Comparison of ENCODE assay signal across 8 mouse cellular contexts in genomic region chr3:106684830-106685229, GRCm38 (mm10). TPM values are rescaled to one million over a fixed set of nuclear protein-coding genes. Genes with fewer than 3 reads are reported as not detected.
DNase-seq lines count a peak whose midpoint lies in the region; ATAC-seq lines count a peak whose summit lies in the region.

Gene Lrif1, plus strand, starts transcription at chr3:106684987.

- no peaks in the 10 kb centered on the region for H3K36me3 ChIP-seq in megakaryocyte, embryonic 14.5 days (replicated peaks; ENCODE audit: low read length)

- 0 out of 2 replicates have a peak, but pooled peaks cover 6% of the 10 kb centered on the region for H3K9me3 ChIP-seq in megakaryocyte, embryonic 14.5 days

- ATAC-seq in inflammation-experienced regulatory T-cells, adult 6 months = peak; percentile 100

- DNase-seq in adipocyte (ENCODE audit: low spot score) = peak; percentile 77
- DNase-seq in embryo, embryonic 10.5 days (ENCODE audit: low spot score) = peak; percentile 91
- DNase-seq in gastrocnemius, postnatal 10 days = peak; percentile 7
- DNase-seq in left cerebral cortex, adult 9 months (ENCODE audit: low spot score in 2 of 2) = peak; percentile 77 to 91
- peak; percentile 87 to 93 for DNase-seq in right cerebral cortex, adult 2 months (ENCODE audit: low spot score in 2 of 2)
- DNase-seq in urinary bladder, postnatal 4 days (ENCODE audit: low spot score in 2 of 2) = peak; percentile 44 to 70

- H3K4me1 ChIP-seq in megakaryocyte, embryonic 14.5 days = peaks cover 7% of the 10 kb centered on the region

- H3K4me3 ChIP-seq in megakaryocyte, embryonic 14.5 days (replicated peaks) = peak within 1 kb of the TSS; percentile 90

- H3K27me3 ChIP-seq in megakaryocyte, embryonic 14.5 days (replicated peaks) = no peaks in the 10 kb centered on the region

RNA-seq across cellular contexts. Expression of gene Lrif1, which starts in this region (rescaled TPM):
- total RNA-seq in gastrocnemius, postnatal 10 days (2021) = 1 to 10 TPM; 7.1 to 9.1 TPM
- 10 to 100 TPM; 58.1 to 84.2 (median 73.0) TPM for polyA plus RNA-seq in inflammation-experienced regulatory T-cells, adult 6 months (2017; shearing (Covaris generic))
- 0.28 TPM in 1 of 2 replicates, not detected in the other for polyA plus RNA-seq in megakaryocyte, embryonic 14.5 days (2012; ENCODE audit: insufficient read depth, low replicate concordance)

Comparison
In these comparisons a context has a peak if more than half of its experiments do, and no peak if none do; other contexts are left out.
1. Peak in every context shown above with its lines: DNase-seq, ATAC-seq and H3K4me3 ChIP-seq.
2. RNA of gene Lrif1 (polyA plus RNA-seq): 58.1 to 84.2 TPM in inflammation-experienced regulatory T-cells, adult 6 months; 0.28 TPM in megakaryocyte, embryonic 14.5 days; every median in the first group is over 10 times any median in the second.
3. DNase-seq: peak in every context shown above with its lines; median percentile 91 in embryo, embryonic 10.5 days; 90 in right cerebral cortex, adult 2 months; 84 in left cerebral cortex, adult 9 months; 77 in adipocyte; 57 in urinary bladder, postnatal 4 days; 7 in gastrocnemius, postnatal 10 days.